Mouse (Mus musculus) layer of hippocampus, adult 8-10 months (tissue): ENCODE measurements around the gene Dennd4a. TPM values are rescaled to one million over a fixed set of nuclear protein-coding genes. Genes with fewer than 3 reads are reported as not detected.

Experiments
- DNase-seq, 2 experiments: peaks; one replicate each; pipeline ENCODE4 v3.0.0; 2022; ENCODE audit warnings: low spot score in 2 of 2
- total RNA-seq, 4 experiments: library from RNA; stranded (reverse); gene quantifications; 2 replicates each; pipeline ENCODE4 v1.2.4; 2022

Gene Dennd4a
- total RNA-seq, 4 experiments from 2014 or later, result 43.4 to 53.1 (median 50.3) TPM

- no peak for DNase-seq
These were observed 102.3 kb downstream of the Dennd4a start for GRCm38 (mm10) chr9:64913406-64913805.

GRCm38 (mm10) chr9:64913973-64914372 is 102.8 kb downstream of the Dennd4a start:
- DNase-seq, result no peak

- DNase-seq, result no peak
These were observed 103.5 kb downstream of the Dennd4a start for GRCm38 (mm10) chr9:64914629-64915028.

GRCm38 (mm10) chr9:64918560-64918959 is 107.4 kb downstream of the Dennd4a start:
- no peak for DNase-seq

GRCm38 (mm10) chr9:64925771-64926170 is 114.6 kb downstream of the Dennd4a start:
- no peak for DNase-seq

- DNase-seq, result peak; percentile 83 to 85
These were observed 115.3 kb downstream of the Dennd4a start for GRCm38 (mm10) chr9:64926201-64926991.

GRCm38 (mm10) chr9:64930256-64930655 is 119.1 kb downstream of the Dennd4a start:
- DNase-seq, result no peak

GRCm38 (mm10) chr9:64931751-64932610 is 120.8 kb downstream of the Dennd4a start:
- no peak for DNase-seq

- no peak for DNase-seq
These were observed 123.0 kb downstream of the Dennd4a start for GRCm38 (mm10) chr9:64934015-64934754.

- DNase-seq, result peak in 1 of 2 experiments; percentile 55
These were observed 125.4 kb downstream of the Dennd4a start for GRCm38 (mm10) chr9:64936508-64936907.

- no peak for DNase-seq
These were observed 126.4 kb downstream of the Dennd4a start for GRCm38 (mm10) chr9:64937491-64937890.

- DNase-seq, result no peak
These were observed 127.4 kb downstream of the Dennd4a start for GRCm38 (mm10) chr9:64938535-64938934.

- no peak for DNase-seq
These were observed 128.1 kb downstream of the Dennd4a start for GRCm38 (mm10) chr9:64939281-64939680.

- DNase-seq, result no peak
These were observed 128.7 kb downstream of the Dennd4a start for GRCm38 (mm10) chr9:64939790-64940189.

- DNase-seq, result no peak
These were observed 129.7 kb downstream of the Dennd4a start for GRCm38 (mm10) chr9:64940731-64941346.

GRCm38 (mm10) chr9:64941650-64942049 is 130.5 kb downstream of the Dennd4a start:
- no peak for DNase-seq

- no peak for DNase-seq
These were observed 132.9 kb downstream of the Dennd4a start for GRCm38 (mm10) chr9:64943997-64944396.

- no peak for DNase-seq
These were observed 136.4 kb downstream of the Dennd4a start for GRCm38 (mm10) chr9:64947483-64948095.

GRCm38 (mm10) chr9:64951161-64951657 is 140.1 kb downstream of the Dennd4a start, which contains the start of gene Slc24a1:
Gene Slc24a1, minus strand, starts transcription at chr9:64951607.
- no peak for DNase-seq

- no peak for DNase-seq
These were observed 140.9 kb downstream of the Dennd4a start for GRCm38 (mm10) chr9:64952055-64952454.
